In the genomic region with DNA sequence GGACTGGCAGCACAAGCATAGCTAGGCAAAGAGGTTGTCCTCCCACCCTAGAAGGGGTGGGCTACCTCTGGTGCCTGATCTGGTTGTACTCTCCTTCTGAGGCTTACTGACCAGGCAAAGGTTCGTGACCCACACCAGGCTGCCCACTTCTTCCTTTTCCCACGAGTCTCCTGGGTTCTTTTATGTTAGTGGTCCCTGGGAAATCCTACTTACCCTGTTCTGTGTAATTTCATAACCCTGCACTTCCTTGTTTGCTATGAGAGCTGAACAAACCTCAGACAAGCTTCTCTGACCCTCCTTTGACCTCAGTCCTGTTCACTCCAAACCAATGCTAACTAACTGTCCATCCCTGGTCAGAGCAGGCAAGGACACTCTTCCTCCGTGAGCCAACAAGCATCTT, we compare ENCODE assay signal across 11 mouse cellular contexts. TPM values are rescaled to one million over a fixed set of nuclear protein-coding genes. Genes with fewer than 3 reads are reported as not detected.
DNase-seq lines count a peak whose midpoint lies in the region; TF ChIP-seq lines count a peak whose summit lies in the region.
"Had no signal": no experiment of that assay in that cellular context is flagged by ENCODE, and none has a peak within 500 bp of the region (broad histone marks: within the 10 kb centered on the region; RNA-seq: fewer than 3 reads in every experiment).

No protein-coding gene starts in this region.

- peak overlapping the region; percentile 91 for H3K27ac ChIP-seq in kidney, adult 2 months (ENCODE audit: insufficient read depth, low read depth, low read length)
- H3K27ac ChIP-seq in testis, adult 2 months (ENCODE audit: control insufficient read depth, insufficient read depth, low read depth, low read length): peak overlapping the region; percentile 55
- peak overlapping the region; percentile 84 for H3K27ac ChIP-seq in limb, embryonic 10.5 days

- TF ChIP-seq CTCF in kidney, adult 2 months (conservative IDR thresholded peaks at IDR 0.05; ENCODE audit: insufficient read depth, insufficient read length, low read depth, low read length): no peak
- TF ChIP-seq CTCF in testis, adult 2 months (IDR thresholded peaks at IDR 0.05; ENCODE audit: control insufficient read depth, insufficient read depth, insufficient replicate concordance, low read depth, low read length): no peak

- H3K4me3 ChIP-seq in kidney, adult 2 months (ENCODE audit: insufficient read depth, low read depth, low read length): no peak overlapping the region
- no peak overlapping the region for H3K4me3 ChIP-seq in testis, adult 2 months (ENCODE audit: control insufficient read depth, low read depth, low read length)
- H3K4me3 ChIP-seq in limb, embryonic 10.5 days: no peak overlapping the region

- H3K9me3 ChIP-seq in limb, embryonic 10.5 days (replicated peaks): no peaks in the 10 kb centered on the region
- H3K9me3 ChIP-seq: G1E had no signal

- peaks cover 40% of the 10 kb centered on the region for H3K4me1 ChIP-seq in kidney, adult 2 months (ENCODE audit: control insufficient read depth, insufficient read depth, low read length)
- peaks cover 7% of the 10 kb centered on the region for H3K4me1 ChIP-seq in testis, adult 2 months (ENCODE audit: control insufficient read depth, insufficient read depth, low read length)
- H3K4me1 ChIP-seq in limb, embryonic 10.5 days: peaks cover 80% of the 10 kb centered on the region

- DNase-seq in kidney, adult 2 months: no peak
- DNase-seq in kidney, adult 8-10 months: no peak
- DNase-seq in testis, postnatal 10 days (ENCODE audit: low spot score): no peak
- DNase-seq in limb, embryonic 10.5 days (ENCODE audit: low spot score): no peak
- DNase-seq in right cerebral cortex, adult 2 months (ENCODE audit: low spot score in 2 of 2): no peak
- no peak for DNase-seq in urinary bladder, postnatal 10 days (ENCODE audit: low spot score)
- DNase-seq: embryo, embryonic 11 days; forebrain, postnatal 0 days; right cerebral cortex, adult 18-20 months had no signal

- H3K27me3 ChIP-seq in kidney, adult 2 months (replicated peaks; ENCODE audit: control insufficient read depth, insufficient read depth, low read length): no peaks in the 10 kb centered on the region
- no peaks in the 10 kb centered on the region for H3K27me3 ChIP-seq in testis, adult 2 months (ENCODE audit: control insufficient read depth, insufficient read depth, low read length)
- H3K27me3 ChIP-seq in limb, embryonic 10.5 days (ENCODE audit: low read depth, poor library complexity, severe bottlenecking): no peaks in the 10 kb centered on the region

- 51% methylated on average over 3 of the region's 3 CpGs for WGBS in kidney, adult 2 months
- 71% methylated on average over 3 of the region's 3 CpGs for WGBS in limb, embryonic 10.5 days

- no peak for TF ChIP-seq POLR2A in kidney, adult 2 months (IDR thresholded peaks at IDR 0.05; ENCODE audit: low read depth, low read length)
- no peak for TF ChIP-seq POLR2A in testis, adult 2 months (IDR thresholded peaks at IDR 0.05; ENCODE audit: control insufficient read depth, low read depth, low read length)

- H3K36me3 ChIP-seq in kidney, adult 2 months (ENCODE audit: control insufficient read depth, insufficient read depth, low read length): peaks cover 3% of the 10 kb centered on the region; the same call in 1 of the 2 replicates
- peaks cover 3% of the 10 kb centered on the region; the same call in 1 of the 2 replicates for H3K36me3 ChIP-seq in testis, adult 2 months (ENCODE audit: control insufficient read depth, insufficient read depth, low read length)
- H3K36me3 ChIP-seq in limb, embryonic 10.5 days: peaks cover 37% of the 10 kb centered on the region

RNA-seq across cellular contexts. Expression of gene Hic1, which starts 28.3 kb away (rescaled TPM):
- 8.6 and 12.6 TPM in 2 replicates for polyA plus RNA-seq in kidney, adult 2 months (2012; rRNA removed)
- polyA plus RNA-seq in testis, adult 2 months (2012; rRNA removed): 1.3 and 1.7 TPM in 2 replicates
- polyA plus RNA-seq in limb, embryonic 10.5 days (2016; fragmentation: Nextera tagmentation; extraction: Ambion mirVana): 0.99 and 3.5 TPM in 2 replicates

RNA-seq across cellular contexts. Expression of gene Ovca2, which starts 37.6 kb away (rescaled TPM):
- polyA plus RNA-seq in kidney, adult 2 months (2012; rRNA removed): 18.6 and 33.7 TPM in 2 replicates
- polyA plus RNA-seq in testis, adult 2 months (2012; rRNA removed): 9.1 and 10.2 TPM in 2 replicates
- polyA plus RNA-seq in limb, embryonic 10.5 days (2016; fragmentation: Nextera tagmentation; extraction: Ambion mirVana): 38.0 and 39.9 TPM in 2 replicates

RNA-seq across cellular contexts. Expression of gene Dph1, which starts 50.0 kb away (rescaled TPM):
- polyA plus RNA-seq in kidney, adult 2 months (2012; rRNA removed): 40.2 and 46.7 TPM in 2 replicates
- 12.8 and 16.6 TPM in 2 replicates for polyA plus RNA-seq in testis, adult 2 months (2012; rRNA removed)
- polyA plus RNA-seq in limb, embryonic 10.5 days (2016; fragmentation: Nextera tagmentation; extraction: Ambion mirVana): 32.7 and 35.3 TPM in 2 replicates

RNA-seq across cellular contexts. Expression of gene Rtn4rl1, which starts 52.5 kb away (rescaled TPM):
- polyA plus RNA-seq in kidney, adult 2 months (2012; rRNA removed): 11.3 and 12.7 TPM in 2 replicates
- 3.1 and 3.3 TPM in 2 replicates for polyA plus RNA-seq in testis, adult 2 months (2012; rRNA removed)
- polyA plus RNA-seq in limb, embryonic 10.5 days (2016; fragmentation: Nextera tagmentation; extraction: Ambion mirVana): 0.90 and 1.3 TPM in 2 replicates
- polyA plus RNA-seq: G1E had no signal
